Mouse (Mus musculus) spleen, embryonic (tissue): ENCODE measurements around the gene Adgre1.

ENCODE experiments used
- CTCF ChIA-PET: fragments of 350-600 bp; sonication (Branson Sonifier 250); formaldehyde crosslinking; loops from one replicate; lab custom pipeline; 2022; lab: Charles Lee

The Adgre1 gene

GRCm38 (mm10) chr17:57358441-57358840 is at the start of gene Adgre1:
Gene Adgre1 (plus strand): TSS chr17:57358691.
- CTCF ChIA-PET, result interaction anchor here (0.6 kb wide), 1 partner anchor 706 kb away, joined by 3 read pairs; no protein-coding TSS in a partner anchor

- CTCF ChIA-PET, result interaction anchor here (0.7 kb wide), 1 partner anchor 16 kb away, joined by 6 read pairs; no protein-coding TSS in a partner anchor
Observed at GRCm38 (mm10) chr17:57311801-57312200, 46.7 kb upstream of the Adgre1 start.

GRCm38 (mm10) chr17:57327615-57328014 is 30.9 kb upstream of the Adgre1 start:
- CTCF ChIA-PET, result interaction anchor here (0.6 kb wide), 2 partner anchors 16 to 1072 kb away, joined by 3 to 6 read pairs; no protein-coding TSS in a partner anchor

DNA sequence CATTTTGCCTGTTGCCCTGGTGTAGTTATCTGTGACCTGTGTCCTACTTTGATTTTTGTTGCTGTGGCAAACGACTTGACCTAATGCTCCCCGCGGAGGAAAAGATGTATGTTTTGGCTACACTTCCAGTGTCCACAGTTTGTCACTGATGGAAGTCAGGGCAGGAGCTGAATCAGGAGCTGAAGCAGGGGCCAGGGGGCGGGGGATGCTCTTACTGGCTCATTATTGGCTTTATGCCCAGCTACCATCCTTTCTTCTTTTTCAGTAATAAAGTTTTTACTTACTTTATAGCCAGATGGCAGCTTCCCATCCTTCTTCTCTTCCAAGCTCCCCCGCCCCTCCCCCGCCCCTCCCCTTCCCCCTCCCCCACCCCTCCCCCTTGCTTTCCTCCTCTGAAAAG is 29.5 kb upstream of the Adgre1 start:
- CTCF ChIA-PET, result no interaction called here

- CTCF ChIA-PET, result interaction anchor here (0.6 to 1.9 kb wide), 2 partner anchors 83 to 112 kb away, joined by 3 to 6 read pairs; partner anchors contain the start of gene Gpr108
Observed at GRCm38 (mm10) chr17:57330993-57331392, 27.5 kb upstream of the Adgre1 start.

- CTCF ChIA-PET, result interaction anchor here (1.9 kb wide), 1 partner anchor 84 kb away, joined by 6 read pairs; the partner anchor contains the start of gene Gpr108
Observed at GRCm38 (mm10) chr17:57332241-57332640, 26.2 kb upstream of the Adgre1 start.

- CTCF ChIA-PET, result interaction anchor here (0.6 to 2.5 kb wide), 6 partner anchors 12 to 337 kb away, joined by 3 to 16 read pairs (median 4); partner anchors contain the start of gene Alkbh7
Observed at GRCm38 (mm10) chr17:57334001-57334760, 24.3 kb upstream of the Adgre1 start.

GRCm38 (mm10) chr17:57334761-57335150 is 23.7 kb upstream of the Adgre1 start:
- CTCF ChIA-PET, result interaction anchor here (0.6 to 2.5 kb wide), 7 partner anchors 12 to 338 kb away, joined by 3 to 16 read pairs (median 4); partner anchors contain the start of gene Alkbh7

DNA sequence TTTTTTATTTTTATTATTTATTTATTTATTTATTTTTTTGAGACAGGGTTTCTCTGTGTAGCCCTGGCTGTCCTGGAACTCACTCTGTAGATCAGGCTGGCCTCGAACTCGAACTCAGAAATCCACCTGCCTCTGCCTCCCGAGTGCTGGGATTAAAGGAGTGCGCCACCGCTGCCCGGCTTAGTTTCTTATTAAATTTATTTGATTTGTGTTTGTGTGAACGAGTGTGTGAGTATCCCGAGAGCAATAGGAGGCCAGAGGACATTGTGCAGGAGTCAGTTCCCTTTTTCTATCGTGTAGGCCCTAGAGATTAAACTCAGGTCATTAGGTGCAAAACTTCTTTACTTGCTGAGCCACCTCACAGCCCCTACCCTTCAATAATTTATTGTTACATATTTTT is 23.3 kb upstream of the Adgre1 start:
- CTCF ChIA-PET, result interaction anchor here (0.6 to 2.5 kb wide), 3 partner anchors 13 to 242 kb away, joined by 3 to 16 read pairs (median 9); no protein-coding TSS in a partner anchor

- CTCF ChIA-PET, result interaction anchor here (0.6 to 2.5 kb wide), 3 partner anchors 116 to 1458 kb away, joined by 7 to 16 read pairs (median 9); no protein-coding TSS in a partner anchor
Observed at GRCm38 (mm10) chr17:57335673-57336303, 22.7 kb upstream of the Adgre1 start.

GRCm38 (mm10) chr17:57337996-57338395 is 20.5 kb upstream of the Adgre1 start:
- CTCF ChIA-PET, result no interaction called here

- CTCF ChIA-PET, result no interaction called here
Observed at GRCm38 (mm10) chr17:57339298-57339697, 19.2 kb upstream of the Adgre1 start.

DNA sequence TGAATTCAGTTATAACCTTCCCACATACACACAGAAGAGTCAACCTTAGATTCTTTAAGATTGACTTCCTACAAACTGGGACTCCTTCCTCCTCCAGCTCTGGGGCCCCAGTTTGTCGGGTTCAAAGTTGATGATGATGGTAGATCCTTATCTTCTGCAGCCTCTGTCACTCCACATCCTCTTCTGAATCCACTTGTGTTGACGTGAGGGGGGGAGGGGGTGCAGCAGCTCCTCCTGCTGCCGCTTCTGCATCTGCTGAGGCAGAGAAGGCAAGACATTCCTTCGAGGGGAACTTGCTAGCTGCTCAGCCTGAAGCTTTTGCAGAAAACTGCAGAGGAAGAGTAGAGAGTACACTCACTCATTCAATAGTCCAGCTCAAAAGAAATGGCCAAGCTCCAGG is 16.9 kb upstream of the Adgre1 start:
- CTCF ChIA-PET, result no interaction called here

- CTCF ChIA-PET, result no interaction called here
Observed at GRCm38 (mm10) chr17:57344029-57344707, 14.3 kb upstream of the Adgre1 start.

- CTCF ChIA-PET, result no interaction called here
Observed at GRCm38 (mm10) chr17:57347017-57347416, 11.5 kb upstream of the Adgre1 start.

DNA sequence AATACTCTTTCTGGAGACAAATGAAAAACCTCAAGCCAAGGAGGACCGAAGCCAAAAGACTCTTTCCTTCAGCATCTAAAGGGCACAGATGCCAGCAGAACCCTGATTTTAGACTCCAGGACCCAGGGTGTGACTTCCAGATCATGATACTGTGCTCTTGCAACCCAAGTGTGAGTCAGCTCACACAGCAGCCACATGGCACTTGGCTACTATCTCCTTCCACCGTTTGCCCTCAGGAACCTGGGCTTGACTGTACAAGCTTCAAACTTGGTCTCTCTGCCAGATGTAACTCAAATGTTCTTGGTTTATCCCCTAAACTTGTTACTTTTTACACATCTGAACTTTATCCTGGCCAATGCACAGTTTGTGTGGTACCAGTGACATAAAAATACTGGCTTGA is 10.7 kb upstream of the Adgre1 start:
- CTCF ChIA-PET, result no interaction called here

- CTCF ChIA-PET, result interaction anchor here (0.7 kb wide), 1 partner anchor 30 kb away, joined by 3 read pairs; no protein-coding TSS in a partner anchor
Observed at GRCm38 (mm10) chr17:57349067-57349466, 9.4 kb upstream of the Adgre1 start.

DNA sequence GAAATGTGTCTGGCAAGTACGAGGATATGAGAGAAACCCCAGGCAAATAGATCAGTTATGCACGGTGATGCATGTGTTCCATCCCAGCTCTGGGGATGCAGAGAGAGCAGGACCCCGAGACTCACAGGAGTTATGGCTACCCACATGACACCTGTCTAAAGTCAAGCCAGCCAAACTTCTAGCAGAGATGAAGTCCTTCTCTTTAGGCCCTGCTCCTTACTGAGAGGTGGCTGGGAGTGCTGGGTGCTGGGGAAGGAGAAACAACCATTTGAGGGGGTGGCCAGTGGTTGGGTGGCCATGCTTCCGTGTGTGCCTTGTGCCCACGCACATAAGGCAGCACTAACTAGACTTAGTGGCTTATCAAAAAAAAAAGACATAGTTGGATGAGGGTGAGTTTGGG is 8.3 kb upstream of the Adgre1 start:
- CTCF ChIA-PET, result no interaction called here

- CTCF ChIA-PET, result no interaction called here
Observed at GRCm38 (mm10) chr17:57351107-57351506, 7.4 kb upstream of the Adgre1 start.

DNA sequence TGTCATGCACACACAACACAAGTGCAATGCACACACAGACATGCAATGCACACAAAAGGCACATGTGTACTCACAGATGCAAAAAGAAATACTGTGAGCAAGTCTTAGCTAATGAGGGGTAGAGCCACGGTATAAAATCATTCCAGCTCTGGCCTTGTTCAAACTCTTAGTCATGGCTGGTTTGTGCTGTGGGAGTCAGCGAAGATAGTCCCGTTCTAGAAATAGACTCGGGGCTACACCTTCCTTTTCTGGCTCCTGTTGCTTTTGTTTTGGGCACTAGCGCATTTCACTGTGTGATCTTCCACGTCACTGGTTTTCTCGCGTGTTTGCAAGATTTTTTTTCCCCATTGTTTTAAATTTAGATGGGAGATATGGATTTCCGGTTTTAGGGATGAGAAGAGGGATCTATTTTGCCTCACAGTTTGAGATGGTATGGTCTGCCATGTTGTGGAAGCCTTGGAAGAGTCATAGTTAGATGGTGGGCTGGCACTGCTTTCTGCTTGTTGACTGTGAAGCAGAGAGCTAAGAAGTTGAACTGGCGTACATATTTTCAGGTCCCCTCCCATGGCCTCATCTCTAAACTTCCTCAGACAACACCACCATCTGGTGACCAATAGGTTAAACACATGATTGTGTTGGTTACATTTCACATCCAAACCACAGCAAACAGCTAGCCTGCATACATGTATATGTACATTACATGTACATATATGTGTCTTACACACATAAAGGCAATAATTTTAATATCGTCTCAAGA is 1.2 kb downstream of the Adgre1 start:
- CTCF ChIA-PET, result interaction anchor here (0.6 kb wide), 1 partner anchor 73 kb away, joined by 4 read pairs; no protein-coding TSS in a partner anchor
